Mouse (Mus musculus): ENCODE data around the gene Stpg1.

Stpg1 gene

GRCm38 (mm10) chr4:135514925-135515324 lies 20.3 kb downstream of the Stpg1 start:
- no peak for DNase-seq

GRCm38 (mm10) chr4:135516351-135517316 lies 22.0 kb downstream of the Stpg1 start:
- DNase-seq = peak; percentile 84

- no peak for DNase-seq
Measured at GRCm38 (mm10) chr4:135518135-135518534, 23.5 kb downstream of the Stpg1 start.

GRCm38 (mm10) chr4:135520421-135520820 lies 25.8 kb downstream of the Stpg1 start:
- no peak for DNase-seq

GRCm38 (mm10) chr4:135523939-135524338 lies 29.3 kb downstream of the Stpg1 start:
- no peak for DNase-seq

GRCm38 (mm10) chr4:135525057-135525456 lies 30.5 kb downstream of the Stpg1 start:
- no peak for DNase-seq

GRCm38 (mm10) chr4:135526039-135526710 lies 31.6 kb downstream of the Stpg1 start:
- no peak for DNase-seq

- DNase-seq = no peak
Measured at GRCm38 (mm10) chr4:135530270-135530669, 35.7 kb downstream of the Stpg1 start.

- DNase-seq = no peak
Measured at GRCm38 (mm10) chr4:135531236-135531635, 36.6 kb downstream of the Stpg1 start.

GRCm38 (mm10) chr4:135531771-135532613 lies 37.4 kb downstream of the Stpg1 start:
- DNase-seq = no peak

GRCm38 (mm10) chr4:135533001-135533400 lies 38.4 kb downstream of the Stpg1 start:
- no peak for DNase-seq

- DNase-seq = no peak
Measured at GRCm38 (mm10) chr4:135535021-135535420, 40.4 kb downstream of the Stpg1 start.

- DNase-seq = no peak
Measured at GRCm38 (mm10) chr4:135539056-135539455, 44.5 kb downstream of the Stpg1 start.

- no peak for DNase-seq
Measured at GRCm38 (mm10) chr4:135540057-135540456, 45.5 kb downstream of the Stpg1 start.

GRCm38 (mm10) chr4:135544284-135544683 lies 49.7 kb downstream of the Stpg1 start:
- DNase-seq = no peak

- no peak for DNase-seq
Measured at GRCm38 (mm10) chr4:135545080-135545511, 50.5 kb downstream of the Stpg1 start.

- DNase-seq = no peak
Measured at GRCm38 (mm10) chr4:135546008-135546407, 51.4 kb downstream of the Stpg1 start.

GRCm38 (mm10) chr4:135546793-135547192 lies 52.2 kb downstream of the Stpg1 start:
- no peak for DNase-seq

GRCm38 (mm10) chr4:135547551-135547950 lies 53.0 kb downstream of the Stpg1 start:
- DNase-seq = no peak

GRCm38 (mm10) chr4:135548108-135548507 lies 53.5 kb downstream of the Stpg1 start:
- DNase-seq = no peak

GRCm38 (mm10) chr4:135548521-135549077 lies 54.0 kb downstream of the Stpg1 start:
- DNase-seq = peak; percentile 31

- DNase-seq = no peak
Measured at GRCm38 (mm10) chr4:135549323-135549722, 54.7 kb downstream of the Stpg1 start.

- peak; percentile 1 for DNase-seq
Measured at GRCm38 (mm10) chr4:135563794-135564193, 69.2 kb downstream of the Stpg1 start.

All from kidney, adult 11 months (tissue).